ENCODE assay signal across 30 mouse cellular contexts in genomic region chr14:117904300-117904699, GRCm38 (mm10).
DNase-seq lines count a peak whose midpoint lies in the region; ATAC-seq and TF ChIP-seq lines count a peak whose summit lies in the region.
"Had no signal": no experiment of that assay in that cellular context is flagged by ENCODE, and none has a peak within 500 bp of the region (broad histone marks: within the 10 kb centered on the region; RNA-seq: fewer than 3 reads in every experiment).

No protein-coding gene starts in this region.

- no peaks in the 10 kb centered on the region for H3K36me3 ChIP-seq in lung, embryonic 15.5 days
- no peaks in the 10 kb centered on the region for H3K36me3 ChIP-seq in myocyte (ENCODE audit: control insufficient read depth, insufficient read depth)
- H3K36me3 ChIP-seq: heart, embryonic 12.5 days; intestine, embryonic 15.5 days; limb, embryonic 15.5 days; liver, embryonic 13.5 days had no signal

- WGBS in lung, embryonic 15.5 days = 63% methylated on average over 9 of the region's 9 CpGs

- H3K9ac ChIP-seq in lung, embryonic 15.5 days = no peak overlapping the region
- H3K9ac ChIP-seq: forebrain, embryonic 13.5 days; heart, embryonic 12.5 days; intestine, embryonic 15.5 days; limb, embryonic 15.5 days; liver, embryonic 13.5 days had no signal

- no peaks in the 10 kb centered on the region for H3K79me2 ChIP-seq in myocyte (ENCODE audit: control insufficient read depth, insufficient read depth)

- H3K4me2 ChIP-seq in lung, embryonic 15.5 days = no peak overlapping the region
- H3K4me2 ChIP-seq in myocyte (ENCODE audit: low read depth) = peak overlapping the region; percentile 42
- H3K4me2 ChIP-seq: forebrain, embryonic 13.5 days; heart, embryonic 12.5 days; intestine, embryonic 15.5 days; limb, embryonic 15.5 days; liver, embryonic 13.5 days had no signal

- H3K27me3 ChIP-seq in lung, embryonic 15.5 days = no peaks in the 10 kb centered on the region
- H3K27me3 ChIP-seq in myocyte (ENCODE audit: control insufficient read depth, insufficient read depth, insufficient read length) = no peaks in the 10 kb centered on the region
- H3K27me3 ChIP-seq: forebrain, embryonic 13.5 days; intestine, embryonic 15.5 days; limb, embryonic 15.5 days; liver, embryonic 13.5 days had no signal

- H3K9me3 ChIP-seq in lung, embryonic 15.5 days = no peaks in the 10 kb centered on the region
- H3K9me3 ChIP-seq: forebrain, embryonic 13.5 days; heart, embryonic 12.5 days; intestine, embryonic 15.5 days; limb, embryonic 15.5 days; liver, embryonic 13.5 days had no signal

- no peak for TF ChIP-seq POLR2A in myocyte (IDR thresholded peaks at IDR 0.05; ENCODE audit: insufficient read length, low read depth)

- no peak for DNase-seq in frontal cortex, postnatal 10 days (ENCODE audit: low spot score in 2 of 2)
- DNase-seq in lung, postnatal 10 days = no peak
- peak; percentile 59 for DNase-seq in NIH3T3 (ENCODE audit: low read depth)
- no peak for DNase-seq in thymus, postnatal 14 days
- DNase-seq: adrenal gland, postnatal 25 days; cerebellum, adult 2 months; cerebellum, postnatal 14 days; gastrocnemius, postnatal 25 days; heart, postnatal 4 days; kidney, adult 2 months; kidney, postnatal 4 days; layer of hippocampus, postnatal 36 days; left cerebral cortex, postnatal 4 days; liver, embryonic 13.5 days; lung, adult 18-20 months; midbrain, embryonic 14.5 days; right cerebral cortex, postnatal 25 days; spleen, adult 18-20 months; thymus, postnatal 25 days had no signal

- ATAC-seq in frontal cortex, adult (ENCODE audit: low TSS enrichment) = peak; percentile 48
- ATAC-seq in lung, embryonic 15.5 days (ENCODE audit: borderline replicate concordance, extremely low read depth, low FRiP score, low TSS enrichment) = peak; percentile 29; the same call in 1 of the 2 replicates
- ATAC-seq in erythroid progenitor cell, adult 5-6 weeks (replicated peaks; ENCODE audit: low FRiP score, poor library complexity, severe bottlenecking) = no peak
- ATAC-seq: forebrain, embryonic 13.5 days; hindbrain, embryonic 16.5 days; intestine, embryonic 15.5 days had no signal

- no peak overlapping the region for H3ac ChIP-seq in myocyte (ENCODE audit: control insufficient read depth, insufficient read length)

- H3K27ac ChIP-seq in lung, embryonic 15.5 days = no peak overlapping the region
- H3K27ac ChIP-seq: forebrain, embryonic 13.5 days; intestine, embryonic 15.5 days; kidney, postnatal 0 days; limb, embryonic 15.5 days; liver, embryonic 13.5 days; macrophage had no signal

- peaks cover 19% of the 10 kb centered on the region for H3K4me1 ChIP-seq in lung, embryonic 15.5 days
- H3K4me1 ChIP-seq: liver, embryonic 13.5 days had no signal

- H3K4me3 ChIP-seq in lung, embryonic 15.5 days = no peak overlapping the region
- no peak overlapping the region for H3K4me3 ChIP-seq in myocyte
- H3K4me3 ChIP-seq: forebrain, embryonic 13.5 days; heart, embryonic 12.5 days; intestine, embryonic 15.5 days; limb, embryonic 15.5 days; liver, embryonic 13.5 days had no signal

TF ChIP-seq in myocyte, 11 proteins besides CTCF, POLR2A, EP300 and RAD21:
- TF ChIP-seq SRF (IDR thresholded peaks at IDR 0.05; ENCODE audit: control insufficient read depth, insufficient read length, low read depth) (no peak), MYOD1 (IDR thresholded peaks at IDR 0.05; ENCODE audit: control insufficient read depth in 1 of 3, insufficient read length in 2 of 3, low read depth in 2 of 3) (no peak)
